Mouse (Mus musculus) heart, adult 2 months (tissue): Measurements from ENCODE around the gene Ppm1b. TPM values are rescaled to one million over a fixed set of nuclear protein-coding genes. Genes with fewer than 3 reads are reported as not detected.

Source experiments
- DNase-seq, 2 experiments: peaks; one replicate each; pipeline ENCODE4 v3.0.0; 2021
- H3K27ac ChIP-seq: fragments of 200-600 bp; 2 replicates; pipeline ENCODE4 v1.8.1; 2022
- H3K27me3 ChIP-seq: fragments of 200-500 bp; 2 replicates; pipeline ENCODE4 v1.6.1; 2012; ENCODE audit warnings: mild to moderate bottlenecking, low read length, inconsistent platforms, mixed read lengths; ENCODE audit not compliant: control insufficient read depth, insufficient read depth
- H3K36me3 ChIP-seq: fragments of 200-500 bp; 2 replicates; pipeline ENCODE4 v1.6.1; 2012; ENCODE audit warnings: low read length, inconsistent platforms; ENCODE audit not compliant: control insufficient read depth, insufficient read depth
- H3K4me1 ChIP-seq: fragments of 200-500 bp; 2 replicates; pipeline ENCODE4 v1.6.1; 2011; ENCODE audit warnings: low read length; ENCODE audit not compliant: control insufficient read depth, insufficient read depth
- H3K4me3 ChIP-seq: fragments of 200-600 bp; 2 replicates; pipeline ENCODE4 v1.8.1; 2022
- H3K79me2 ChIP-seq: fragments of 200-500 bp; replicated peaks from 2 replicates; pipeline ENCODE4 v1.6.1; 2012; ENCODE audit warnings: mild to moderate bottlenecking, inconsistent platforms, low read length, moderate library complexity, mixed read lengths; ENCODE audit not compliant: control insufficient read depth, insufficient read depth
- H3K9ac ChIP-seq: fragments of 200-500 bp; 2 replicates; pipeline ENCODE4 v1.6.1; 2012; ENCODE audit warnings: low read depth, mild to moderate bottlenecking, control low read depth, inconsistent platforms, low read length, mixed read lengths
- CTCF ChIP-seq: fragments of 200-600 bp; IDR thresholded peaks from 2 replicates; pipeline ENCODE4 v1.8.1; 2022; ENCODE audit warnings: antibody characterized with exemption, mild to moderate bottlenecking, moderate library complexity
- EP300 ChIP-seq: fragments of 200-500 bp; IDR thresholded peaks from 2 replicates; pipeline ENCODE4 v1.6.1; 2011; ENCODE audit warnings: low read depth, low read length, control low read depth; ENCODE audit not compliant: insufficient read depth
- POLR2A ChIP-seq: fragments of 200-500 bp; IDR thresholded peaks from 2 replicates; pipeline ENCODE4 v1.6.1; 2011; ENCODE audit warnings: mild to moderate bottlenecking, low read depth, low read length, control low read depth; ENCODE audit not compliant: insufficient read depth
- WGBS: fragments of 180-500 bp; shearing (Covaris S2); methylation state at CpG from one replicate; pipeline ENCODE4 v1.1.7; 2018; 5-methylcytosine and 5-hydroxymethylcytosine counted together
- intact Hi-C: fragments of 180-260 bp; cut with DNase I; formaldehyde crosslinking; loops from one replicate; pipeline ENCODE4 v1.15.1; 2025
- polyA plus RNA-seq: library from polyadenylated mRNA; depleted of rRNA; stranded (reverse); fragments of >200 nt; gene quantifications from 2 replicates; pipeline ENCODE4 v1.2.3, GENCODE M21; 2012
- total RNA-seq, 2 experiments: library from RNA; stranded (reverse); gene quantifications; 2 replicates each; pipeline ENCODE4 v1.2.3; 2021

Gene Ppm1b
- total and polyA plus RNA-seq, 3 experiments: 39.0 to 137 (median 119) TPM

DNA sequence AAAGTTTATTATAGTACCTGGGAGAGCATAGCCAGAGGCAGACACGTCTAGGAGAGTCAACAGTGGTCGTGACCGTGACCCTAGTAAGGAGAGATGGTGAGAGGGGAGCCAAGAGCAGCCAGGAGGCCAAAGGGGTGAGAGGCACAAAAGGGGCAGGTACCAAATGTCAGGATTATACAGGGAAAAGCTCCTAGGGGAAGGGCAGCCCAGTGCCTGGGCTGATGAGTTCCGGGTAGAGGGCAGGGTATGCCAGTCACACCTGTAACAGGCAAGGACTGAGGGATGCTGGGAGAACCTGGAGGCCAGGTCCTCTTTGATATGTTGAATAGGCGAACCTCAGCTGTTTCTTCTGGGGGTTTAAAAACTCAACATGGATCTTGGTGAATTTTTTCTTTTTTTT lies 2.8 kb upstream of the Ppm1b start:
- no peak overlapping the region for H3K4me3 ChIP-seq
- TF ChIP-seq CTCF (no peak), POLR2A (no peak), EP300 (no peak)
- H3K79me2 ChIP-seq: 0 out of 2 replicates have a peak, but pooled peaks cover 1% of the 10 kb centered on the region
- no peaks in the 10 kb centered on the region for H3K27me3 ChIP-seq
- no peak overlapping the region for H3K9ac ChIP-seq
- H3K27ac ChIP-seq: no peak overlapping the region
- no peak for DNase-seq
- intact Hi-C loops: no loop called here
- no peaks in the 10 kb centered on the region; the same call in 1 of the 2 replicates for H3K36me3 ChIP-seq
- no peaks in the 10 kb centered on the region for H3K4me1 ChIP-seq
- 85% methylated on average over 5 of the region's 5 CpGs for WGBS

- Histone ChIP-seq H3K27me3 (no peaks in the 10 kb centered on the region), H3K79me2 (0 out of 2 replicates have a peak, but pooled peaks cover 1% of the 10 kb centered on the region), H3K4me1 (peaks cover 2% of the 10 kb centered on the region), H3K36me3 (peaks cover 3% of the 10 kb centered on the region), H3K9ac (no peak overlapping the region), H3K4me3 (no peak overlapping the region), H3K27ac (no peak overlapping the region)
- intact Hi-C loops: loop anchor here (5.0 kb wide), 3 partner anchors 78 to 163 kb away; partner anchors contain the start of genes Camkmt, Lrpprc and Prepl
- DNase-seq: no peak
- TF ChIP-seq POLR2A: no peak
- no peak for TF ChIP-seq CTCF
- no peak for TF ChIP-seq EP300
- WGBS: 88% methylated on average over 5 of the region's 5 CpGs
Measured at GRCm38 (mm10) chr17:84954881-84955280, 1.7 kb upstream of the Ppm1b start.

- Histone ChIP-seq H3K9ac (peak overlapping the region; percentile 64), H3K79me2 (peaks cover 1% of the 10 kb centered on the region; the same call in 1 of the 2 replicates), H3K36me3 (peaks cover 6% of the 10 kb centered on the region), H3K4me3 (peak overlapping the region; percentile 76), H3K27ac (peak overlapping the region; percentile 92), H3K27me3 (no peaks in the 10 kb centered on the region), H3K4me1 (peaks cover 4% of the 10 kb centered on the region)
- peak; percentile 86 to 94 for DNase-seq
- intact Hi-C loops: loop anchor here (5.0 kb wide), 3 partner anchors 80 to 165 kb away; partner anchors contain the start of genes Camkmt, Lrpprc and Prepl
- under 1% methylated on average over 24 of the region's 24 CpGs for WGBS
- TF ChIP-seq EP300: peak; percentile 67; the same call in 1 of the 2 replicates
- peak; percentile 82 for TF ChIP-seq POLR2A
- TF ChIP-seq CTCF: peak; percentile 40
Measured at GRCm38 (mm10) chr17:84956931-84957486, 468 bp downstream of the Ppm1b start.

- intact Hi-C loops: loop anchor here (5.0 kb wide), 3 partner anchors 80 to 165 kb away; partner anchors contain the start of genes Camkmt, Lrpprc and Prepl
- H3K27me3 ChIP-seq: no peaks in the 10 kb centered on the region
- WGBS: under 1% methylated on average over 55 of the region's 55 CpGs
Measured at GRCm38 (mm10) chr17:84957487-84958259, 1.1 kb downstream of the Ppm1b start.

GRCm38 (mm10) chr17:84958411-84958911 lies 1.9 kb downstream of the Ppm1b start:
- Histone ChIP-seq H3K4me3 (peak overlapping the region; percentile 92), H3K9ac (peak overlapping the region; percentile 89), H3K27ac (peak overlapping the region; percentile 91), H3K27me3 (no peaks in the 10 kb centered on the region), H3K79me2 (peaks cover 1% of the 10 kb centered on the region; the same call in 1 of the 2 replicates), H3K36me3 (peaks cover 6% of the 10 kb centered on the region), H3K4me1 (peaks cover 4% of the 10 kb centered on the region)
- DNase-seq: no peak
- WGBS: under 1% methylated on average over 48 of the region's 52 CpGs
- TF ChIP-seq POLR2A: no peak
- TF ChIP-seq EP300: no peak
- no peak for TF ChIP-seq CTCF
- intact Hi-C loops: loop anchor here (5.0 kb wide), 3 partner anchors 81 to 166 kb away; partner anchors contain the start of genes Camkmt, Lrpprc and Prepl

More at GRCm38 (mm10) chr17:84957487-84958259, 1.1 kb downstream of the Ppm1b start:
- Histone ChIP-seq H3K79me2 (peaks cover 1% of the 10 kb centered on the region; the same call in 1 of the 2 replicates), H3K36me3 (peaks cover 6% of the 10 kb centered on the region), H3K9ac (peak overlapping the region; percentile 89), H3K4me3 (peak overlapping the region; percentile 92), H3K27ac (peak overlapping the region; percentile 92), H3K4me1 (peaks cover 4% of the 10 kb centered on the region)
- peak; percentile 99 to 100 for DNase-seq
- TF ChIP-seq CTCF (no peak), POLR2A (peak; percentile 90)
